Mouse (Mus musculus) embryonic facial prominence, embryonic 10.5 days (tissue): ENCODE measurements around the gene Slc40a1. TPM values are rescaled to one million over a fixed set of nuclear protein-coding genes. Genes with fewer than 3 reads are reported as not detected.

Source experiments
- polyA plus RNA-seq: library from polyadenylated mRNA; unstranded; fragments of >200 nt; fragmentation: Nextera tagmentation; extraction: Ambion mirVana; gene quantifications from 2 replicates; pipeline ENCODE4 v1.2.1, GENCODE M21; 2016

Gene Slc40a1
- polyA plus RNA-seq, 1 experiment from 2014 or later = 8.7 TPM

Other genes with a start within 250 kb of the Slc40a1 start
- gene Wdr75, start 131.4 kb downstream of the Slc40a1 start, polyA plus RNA-seq = 96.0 and 103 TPM in 2 replicates
- gene Gm5269, start 36.2 kb downstream of the Slc40a1 start, polyA plus RNA-seq = not detected in 2 replicates
- 2.3 and 2.9 TPM in 2 replicates for gene Dnah7b, start 139.8 kb upstream of the Slc40a1 start, polyA plus RNA-seq